Mouse (Mus musculus): ENCODE measurements around the gene Klf5. TPM values are rescaled to one million over a fixed set of nuclear protein-coding genes. Genes with fewer than 3 reads are reported as not detected.
A peak's percentile ranks its signal among the peaks of the same experiment; 100 is the strongest.

The Klf5 gene
- 1 to 10 TPM; 5.1 TPM for total RNA-seq (2021)
- long read RNA-seq, experiment 1, transcript Klf5-201 (4 exons, 3,352 nt), result major isoform, 7 of 7 reads
- long read RNA-seq, experiment 1, partial matches to known transcripts, result 0 of 7 reads
- long read RNA-seq, experiment 1, other reads (novel, unspliced or antisense), result 0 of 7 reads
- long read RNA-seq, experiment 2, transcript Klf5-201 (4 exons, 3,352 nt), result major isoform, 7 of 7 reads
- long read RNA-seq, experiment 2, partial matches to known transcripts, result 0 of 7 reads
- long read RNA-seq, experiment 2, other reads (novel, unspliced or antisense), result 0 of 7 reads

- peak; percentile 86 to 91 for DNase-seq (ENCODE audit: low spot score in 2 of 2)
Observed at GRCm38 (mm10) chr14:99298385-99299021, at the start of gene Klf5. Gene Klf5 (plus strand): TSS chr14:99298691.

GRCm38 (mm10) chr14:99262026-99262425 is 36.5 kb upstream of the Klf5 start:
- DNase-seq (ENCODE audit: low spot score in 2 of 2), result no peak

GRCm38 (mm10) chr14:99263816-99264215 is 34.7 kb upstream of the Klf5 start:
- DNase-seq (ENCODE audit: low spot score in 2 of 2), result no peak

- DNase-seq (ENCODE audit: low spot score in 2 of 2), result no peak
Observed at GRCm38 (mm10) chr14:99265791-99266190, 32.7 kb upstream of the Klf5 start.

GRCm38 (mm10) chr14:99266749-99267148 is 31.7 kb upstream of the Klf5 start:
- no peak for DNase-seq (ENCODE audit: low spot score in 2 of 2)

- DNase-seq (ENCODE audit: low spot score in 2 of 2), result no peak
Observed at GRCm38 (mm10) chr14:99274056-99274455, 24.4 kb upstream of the Klf5 start.

- no peak for DNase-seq (ENCODE audit: low spot score in 2 of 2)
Observed at GRCm38 (mm10) chr14:99275827-99276226, 22.7 kb upstream of the Klf5 start.

- DNase-seq (ENCODE audit: low spot score in 2 of 2), result no peak
Observed at GRCm38 (mm10) chr14:99278312-99278711, 20.2 kb upstream of the Klf5 start.

GRCm38 (mm10) chr14:99278763-99279486 is 19.6 kb upstream of the Klf5 start:
- DNase-seq (ENCODE audit: low spot score in 2 of 2), result no peak

- DNase-seq (ENCODE audit: low spot score in 2 of 2), result no peak
Observed at GRCm38 (mm10) chr14:99280399-99280798, 18.1 kb upstream of the Klf5 start.

- no peak for DNase-seq (ENCODE audit: low spot score in 2 of 2)
Observed at GRCm38 (mm10) chr14:99280825-99281433, 17.6 kb upstream of the Klf5 start.

- no peak for DNase-seq (ENCODE audit: low spot score in 2 of 2)
Observed at GRCm38 (mm10) chr14:99285486-99285885, 13.0 kb upstream of the Klf5 start.

- DNase-seq (ENCODE audit: low spot score in 2 of 2), result no peak
Observed at GRCm38 (mm10) chr14:99292176-99292575, 6.3 kb upstream of the Klf5 start.

GRCm38 (mm10) chr14:99294424-99294823 is 4.1 kb upstream of the Klf5 start:
- DNase-seq (ENCODE audit: low spot score in 2 of 2), result no peak

- DNase-seq (ENCODE audit: low spot score in 2 of 2), result no peak
Observed at GRCm38 (mm10) chr14:99295606-99296341, 2.7 kb upstream of the Klf5 start.

GRCm38 (mm10) chr14:99299022-99299481 is 561 bp downstream of the Klf5 start:
- DNase-seq (ENCODE audit: low spot score in 2 of 2), result peak; percentile 17 to 39

- DNase-seq (ENCODE audit: low spot score in 2 of 2), result peak; percentile 11 to 15
Observed at GRCm38 (mm10) chr14:99299701-99300191, 1.3 kb downstream of the Klf5 start.

GRCm38 (mm10) chr14:99301472-99301871 is 3.0 kb downstream of the Klf5 start:
- DNase-seq (ENCODE audit: low spot score in 2 of 2), result no peak

- DNase-seq (ENCODE audit: low spot score in 2 of 2), result no peak
Observed at GRCm38 (mm10) chr14:99304387-99304786, 5.9 kb downstream of the Klf5 start.

- DNase-seq (ENCODE audit: low spot score in 2 of 2), result no peak
Observed at GRCm38 (mm10) chr14:99304997-99305792, 6.7 kb downstream of the Klf5 start.
